Mouse (Mus musculus) liver, embryonic 11.5 days (tissue): Measurements from ENCODE around the gene Gtpbp4. TPM values are rescaled to one million over a fixed set of nuclear protein-coding genes. Genes with fewer than 3 reads are reported as not detected.
"Not testable (repeated sequence)": the region's sequence is repeated elsewhere in the genome, so short reads cannot be mapped to it uniquely, and the experiment has no call there.

Experiments
- ATAC-seq: fragments of 200-750 bp; cut with Nextera tagmentation; replicated peaks from 2 replicates; pipeline ENCODE4 v1.8.0; 2017; ENCODE audit warnings: moderate number of reproducible peaks, mild to moderate bottlenecking, moderate TSS enrichment, moderate library complexity; ENCODE audit not compliant: low FRiP score
- DNase-seq: peaks from one replicate; pipeline ENCODE4 v3.0.0-alpha.2; 2017; ENCODE audit warnings: low spot score
- H3K27ac ChIP-seq: fragments of 300-500 bp; sonication (generic); 2 replicates; pipeline ENCODE4 v1.5.1; 2014; ENCODE audit warnings: mild to moderate bottlenecking, low read depth, low read length, control low read depth
- H3K27me3 ChIP-seq: fragments of 300-500 bp; sonication (generic); replicated peaks from 2 replicates; pipeline ENCODE4 v1.6.1; 2014; ENCODE audit warnings: low read length, mixed read lengths; ENCODE audit not compliant: control insufficient read depth, insufficient read depth
- H3K36me3 ChIP-seq: fragments of 300-500 bp; sonication (generic); 2 replicates; pipeline ENCODE4 v1.6.1; 2014; ENCODE audit warnings: mild to moderate bottlenecking, low read length, moderate library complexity, mixed read lengths; ENCODE audit not compliant: control insufficient read depth, insufficient read depth
- H3K4me1 ChIP-seq: fragments of 300-500 bp; sonication (generic); replicated peaks from 2 replicates; pipeline ENCODE4 v1.6.1; 2014; ENCODE audit warnings: low read length, mixed read lengths; ENCODE audit not compliant: control insufficient read depth, insufficient read depth
- H3K4me2 ChIP-seq: fragments of 300-500 bp; sonication (generic); 2 replicates; pipeline ENCODE4 v1.6.1; 2014; ENCODE audit warnings: mild to moderate bottlenecking, control low read depth, moderate library complexity
- H3K4me3 ChIP-seq: fragments of 300-500 bp; sonication (generic); 2 replicates; pipeline ENCODE4 v1.5.1; 2014; ENCODE audit warnings: low read depth, low read length, control low read depth
- H3K9ac ChIP-seq: fragments of 300-500 bp; sonication (generic); 2 replicates; pipeline ENCODE4 v1.6.1; 2014; ENCODE audit warnings: low read depth, low read length, control low read depth
- H3K9me3 ChIP-seq: fragments of 300-500 bp; sonication (generic); 2 replicates; pipeline ENCODE4 v1.6.1; 2016; ENCODE audit warnings: low read length, inconsistent platforms, mixed read lengths; ENCODE audit not compliant: control insufficient read depth
- WGBS: fragments of 180-500 bp; shearing (Covaris S2); extraction: QIAGEN DNeasy Blood & Tissue Kit; methylation state at CpG from one replicate; pipeline ENCODE4 v1.1.7; 2014; 5-methylcytosine and 5-hydroxymethylcytosine counted together
- microRNA-seq: library from miRNA; unstranded; fragments of <30 nt; microRNA quantifications from one replicate; pipeline ENCODE4, GENCODE M21; 2017; ENCODE audit warnings: borderline number of aligned reads
- polyA plus RNA-seq: library from polyadenylated mRNA; unstranded; fragments of >200 nt; fragmentation: Nextera tagmentation; extraction: Ambion mirVana; gene quantifications from 2 replicates; pipeline ENCODE4 v1.2.1, GENCODE M21; 2014

Gene Gtpbp4
- polyA plus RNA-seq, 1 experiment from 2014 or later: 109 TPM

GRCm38 (mm10) chr13:8941110-8941509 is 54.8 kb downstream of the Gtpbp4 start:
- WGBS: 47% methylated on average over 4 of the region's 4 CpGs
- not testable (repeated sequence) for H3K36me3 ChIP-seq, H3K9me3 ChIP-seq, H3K27ac ChIP-seq, DNase-seq, H3K4me3 ChIP-seq, H3K4me1 ChIP-seq, H3K9ac ChIP-seq, H3K27me3 ChIP-seq, H3K4me2 ChIP-seq
- ATAC-seq: peak; percentile 16; the same call in 1 of the 2 replicates

GRCm38 (mm10) chr13:8937611-8938140 is 58.2 kb downstream of the Gtpbp4 start:
- not testable (repeated sequence) for H3K4me2 ChIP-seq, H3K27ac ChIP-seq, DNase-seq, H3K9me3 ChIP-seq, H3K36me3 ChIP-seq, ATAC-seq, H3K9ac ChIP-seq, H3K4me1 ChIP-seq, H3K4me3 ChIP-seq, H3K27me3 ChIP-seq
- 72% methylated on average over 6 of the region's 6 CpGs for WGBS

- H3K36me3 ChIP-seq: no peaks in the 10 kb centered on the region
- H3K4me2 ChIP-seq: no peak overlapping the region
- H3K27me3 ChIP-seq: no peaks in the 10 kb centered on the region
- peak; percentile 68 for ATAC-seq
- H3K27ac ChIP-seq: no peak overlapping the region
- no peak for DNase-seq
- H3K9me3 ChIP-seq: no peaks in the 10 kb centered on the region
- no peaks in the 10 kb centered on the region for H3K4me1 ChIP-seq
- no peak overlapping the region for H3K9ac ChIP-seq
- 40% methylated on average over 2 of the region's 2 CpGs for WGBS
- H3K4me3 ChIP-seq: no peak overlapping the region
These were observed 62.4 kb downstream of the Gtpbp4 start for GRCm38 (mm10) chr13:8933499-8933898.

Small RNA genes within 50 kb of the gene (microRNA-seq; reads per million reads assigned to microRNA genes)
- gene Gm22750: not detected

Other genes with a start within 250 kb of the Gtpbp4 start
- 17.5 and 18.0 TPM in 2 replicates for gene Wdr37, start 124.2 kb downstream of the Gtpbp4 start, polyA plus RNA-seq
- 91.0 and 108 TPM in 2 replicates for gene Idi1, start 110.6 kb downstream of the Gtpbp4 start, polyA plus RNA-seq
- gene Gm9745, start 47.9 kb downstream of the Gtpbp4 start, polyA plus RNA-seq: not detected in 2 replicates
- gene Idi2, start 43.2 kb downstream of the Gtpbp4 start, polyA plus RNA-seq: 0.16 TPM in 1 of 2 replicates, not detected in the other
- gene Larp4b, start 97.8 kb upstream of the Gtpbp4 start, polyA plus RNA-seq: 47.9 and 51.3 TPM in 2 replicates